In genomic region chr4:131508154-131508553, GRCm38 (mm10) we compare ENCODE assay signal across 11 mouse cellular contexts.
"Had no signal": no experiment of that assay in that cellular context is flagged by ENCODE, and none has a peak within 500 bp of the region (broad histone marks: within the 10 kb centered on the region; RNA-seq: fewer than 3 reads in every experiment).

No protein-coding gene starts in this region.

- H3K27ac ChIP-seq: intestine, embryonic 15.5 days; limb, embryonic 13.5 days; liver, embryonic 14.5 days; midbrain, embryonic 12.5 days; neural tube, embryonic 13.5 days; stomach, postnatal 0 days had no signal

- H3K4me3 ChIP-seq: intestine, embryonic 15.5 days; limb, embryonic 13.5 days; midbrain, embryonic 12.5 days; neural tube, embryonic 13.5 days had no signal

- DNase-seq: kidney, adult 18-20 months; kidney, postnatal 14 days; lung, adult 18-20 months; right cerebral cortex, postnatal 25 days; thymus, postnatal 4 days had no signal
